Mouse (Mus musculus): Measurements from ENCODE around the gene Supt20.

- TF ChIP-seq POLR2A (IDR thresholded peaks at IDR 0.05; ENCODE audit: low read depth, low read length) (no peak), CTCF (IDR thresholded peaks at IDR 0.05; ENCODE audit: extremely low read depth, insufficient read depth, insufficient read length, insufficient replicate concordance) (no peak)
Observed at GRCm38 (mm10) chr3:54773613-54774012, 81.0 kb downstream of the Supt20 start.
